Mouse (Mus musculus) heart, embryonic 14.5 days (tissue): ENCODE results near the gene Mgat2. TPM values are rescaled to one million over a fixed set of nuclear protein-coding genes. Genes with fewer than 3 reads are reported as not detected.
A peak's percentile ranks its signal among the peaks of the same experiment; 100 is the strongest.
"Not testable (repeated sequence)": the region's sequence is repeated elsewhere in the genome, so short reads cannot be mapped to it uniquely, and the experiment has no call there.

Experiments
- ATAC-seq: fragments of 200-750 bp; cut with Nextera tagmentation; 2 replicates; pipeline ENCODE4 v1.8.0; 2017; ENCODE audit warnings: low read depth, moderate TSS enrichment; ENCODE audit not compliant: insufficient number of reproducible peaks, insufficient read depth, low FRiP score
- H3K27ac ChIP-seq, 2 experiments: fragments of 200-500 bp in 1 of 2; fragments of 300-500 bp in 1 of 2; sonication (generic) in 1 of 2; replicated peaks in 1 of 2; 2 replicates each; pipeline ENCODE4 v1.5.1; 2012 to 2014; ENCODE audit warnings: low read depth in 2 of 2, low read length in 2 of 2, control low read depth in 1 of 2, mild to moderate bottlenecking in 1 of 2, mixed read lengths in 1 of 2; ENCODE audit not compliant: control insufficient read depth in 1 of 2, insufficient read depth in 1 of 2
- H3K27me3 ChIP-seq: fragments of 300-500 bp; sonication (generic); 2 replicates; pipeline ENCODE4 v1.6.1; 2014; ENCODE audit warnings: mild to moderate bottlenecking, low read length, control low read depth; ENCODE audit not compliant: control insufficient read depth, insufficient read depth
- H3K36me3 ChIP-seq: fragments of 300-500 bp; sonication (generic); 2 replicates; pipeline ENCODE4 v1.6.1; 2014; ENCODE audit warnings: mild to moderate bottlenecking, control low read depth, low read length, mixed read lengths; ENCODE audit not compliant: control insufficient read depth, insufficient read depth
- H3K4me1 ChIP-seq, 2 experiments: fragments of 200-500 bp in 1 of 2; fragments of 300-500 bp in 1 of 2; sonication (generic) in 1 of 2; 2 replicates each; pipeline ENCODE4 v1.6.1; 2012 to 2014; ENCODE audit warnings: low read length in 2 of 2, control low read depth in 1 of 2, mixed read lengths in 1 of 2; ENCODE audit not compliant: control insufficient read depth in 2 of 2, insufficient read depth in 2 of 2
- H3K4me2 ChIP-seq: fragments of 300-500 bp; sonication (generic); 2 replicates; pipeline ENCODE4 v1.6.1; 2014; ENCODE audit warnings: mild to moderate bottlenecking, low read length
- H3K4me3 ChIP-seq, 2 experiments: fragments of 200-500 bp in 1 of 2; fragments of 300-500 bp in 1 of 2; sonication (generic) in 1 of 2; 2 replicates each; pipeline ENCODE4 v1.5.1; 2012 to 2014; ENCODE audit warnings: low read length in 2 of 2, mild to moderate bottlenecking in 2 of 2, control low read depth in 1 of 2, low read depth in 1 of 2, moderate library complexity in 1 of 2; ENCODE audit not compliant: control insufficient read depth in 1 of 2, insufficient read depth in 1 of 2
- H3K9ac ChIP-seq: fragments of 300-500 bp; sonication (generic); 2 replicates; pipeline ENCODE4 v1.6.1; 2014; ENCODE audit warnings: mild to moderate bottlenecking, low read length
- H3K9me3 ChIP-seq: fragments of 300-500 bp; sonication (generic); 2 replicates; pipeline ENCODE4 v1.6.1; 2016; ENCODE audit warnings: low read length, control low read depth; ENCODE audit not compliant: control insufficient read depth
- WGBS: fragments of 180-500 bp; shearing (Covaris S2); extraction: QIAGEN DNeasy Blood & Tissue Kit; methylation state at CpG from one replicate; pipeline ENCODE4 v1.1.7; 2014; 5-methylcytosine and 5-hydroxymethylcytosine counted together
- polyA plus RNA-seq: library from polyadenylated mRNA; unstranded; fragments of >200 nt; fragmentation: Nextera tagmentation; extraction: Ambion mirVana; gene quantifications from 2 replicates; pipeline ENCODE4 v1.2.1, GENCODE M21; 2014

Mgat2 gene
- polyA plus RNA-seq, 1 experiment from 2014 or later = 44.6 TPM

- H3K36me3 ChIP-seq = no peaks in the 10 kb centered on the region
- WGBS = 51% methylated on average over 3 of the region's 3 CpGs
- H3K27me3 ChIP-seq = no peaks in the 10 kb centered on the region
- no peak overlapping the region for H3K9ac ChIP-seq
- no peak for ATAC-seq
- H3K27ac ChIP-seq = no peak overlapping the region
- no peaks in the 10 kb centered on the region for H3K9me3 ChIP-seq
- no peak overlapping the region for H3K4me3 ChIP-seq
- no peak overlapping the region for H3K4me2 ChIP-seq
- H3K4me1 ChIP-seq = peaks cover 0 to 10% of the 10 kb centered on the region in 2 experiments; a peak in 1 of 4 replicates
These were observed 19.1 kb upstream of the Mgat2 start for GRCm38 (mm10) chr12:69164904-69165303.

- WGBS = 67% methylated on average over 8 of the region's 8 CpGs
- H3K9ac ChIP-seq, H3K4me3 ChIP-seq, H3K27ac ChIP-seq, H3K36me3 ChIP-seq, H3K27me3 ChIP-seq, H3K9me3 ChIP-seq, ATAC-seq, H3K4me2 ChIP-seq: not testable (repeated sequence)
- H3K4me1 ChIP-seq = peaks cover 0 to 10% of the 10 kb centered on the region in 2 experiments; a peak in 1 of 4 replicates
These were observed 16.9 kb upstream of the Mgat2 start for GRCm38 (mm10) chr12:69166861-69167581.

GRCm38 (mm10) chr12:69167656-69168460 is 16.1 kb upstream of the Mgat2 start:
- Histone ChIP-seq H3K36me3 (0 out of 2 replicates have a peak, but pooled peaks cover 5% of the 10 kb centered on the region), H3K9me3 (no peaks in the 10 kb centered on the region), H3K4me3 (peak overlapping the region; percentile 73 to 75), H3K9ac (peak overlapping the region; percentile 75), H3K4me2 (peak overlapping the region; percentile 76), H3K27me3 (no peaks in the 10 kb centered on the region), H3K27ac (peak overlapping the region in 1 of 2 experiments; percentile 66; a peak in 2 of 4 replicates), H3K4me1 (peaks cover 0 to 10% of the 10 kb centered on the region in 2 experiments; a peak in 1 of 4 replicates)
- 10% methylated on average over 18 of the region's 18 CpGs for WGBS
- ATAC-seq = peak; percentile 23; the same call in 1 of the 2 replicates

GRCm38 (mm10) chr12:69168461-69169106 is 15.4 kb upstream of the Mgat2 start, which contains the start of gene Lrr1:
Gene Lrr1 (plus strand): TSS chr12:69168814.
- Histone ChIP-seq H3K36me3 (peaks cover 10% of the 10 kb centered on the region; the same call in 1 of the 2 replicates), H3K27me3 (no peaks in the 10 kb centered on the region), H3K27ac (peak within 1 kb of the TSS; percentile 66 to 73; a peak in 3 of 4 replicates), H3K9ac (peak within 1 kb of the TSS; percentile 75), H3K4me1 (peaks cover 0 to 10% of the 10 kb centered on the region in 2 experiments; a peak in 1 of 4 replicates), H3K9me3 (no peaks in the 10 kb centered on the region), H3K4me2 (peak within 1 kb of the TSS; percentile 76), H3K4me3 (peak within 1 kb of the TSS; percentile 73 to 75)
- ATAC-seq = peak; percentile 87
- under 1% methylated on average over 40 of the region's 40 CpGs for WGBS

- no peaks in the 10 kb centered on the region for H3K9me3 ChIP-seq
- H3K4me1 ChIP-seq = peaks cover 0 to 10% of the 10 kb centered on the region in 2 experiments; a peak in 1 of 4 replicates
- H3K27ac ChIP-seq = no peak overlapping the region
- H3K36me3 ChIP-seq = peaks cover 28% of the 10 kb centered on the region
- WGBS = 89% methylated on average over 2 of the region's 2 CpGs
- no peak for ATAC-seq
- H3K27me3 ChIP-seq = no peaks in the 10 kb centered on the region
- no peak overlapping the region for H3K4me3 ChIP-seq
- no peak overlapping the region for H3K9ac ChIP-seq
- H3K4me2 ChIP-seq = no peak overlapping the region
These were observed 12.7 kb upstream of the Mgat2 start for GRCm38 (mm10) chr12:69171307-69171706.

- WGBS = 89% methylated on average over 3 of the region's 3 CpGs
- Histone ChIP-seq H3K27me3 (no peaks in the 10 kb centered on the region), H3K9me3 (no peaks in the 10 kb centered on the region), H3K27ac (no peak overlapping the region), H3K36me3 (peaks cover 36% of the 10 kb centered on the region), H3K4me2 (no peak overlapping the region), H3K4me3 (no peak overlapping the region), H3K9ac (no peak overlapping the region), H3K4me1 (no peaks in the 10 kb centered on the region)
- no peak for ATAC-seq
These were observed 8.0 kb upstream of the Mgat2 start for GRCm38 (mm10) chr12:69175975-69176374.

GRCm38 (mm10) chr12:69177526-69177925 is 6.4 kb upstream of the Mgat2 start:
- Histone ChIP-seq H3K27me3 (no peaks in the 10 kb centered on the region), H3K4me2 (no peak overlapping the region), H3K9me3 (no peaks in the 10 kb centered on the region), H3K4me1 (no peaks in the 10 kb centered on the region), H3K27ac (no peak overlapping the region), H3K36me3 (peaks cover 44% of the 10 kb centered on the region), H3K9ac (no peak overlapping the region), H3K4me3 (no peak overlapping the region)
- no peak for ATAC-seq
- WGBS = 90% methylated on average over 3 of the region's 3 CpGs
